Mouse (Mus musculus) lung, postnatal 4 days (tissue): Measurements from ENCODE around the gene Fgfr2.

Experiments
- DNase-seq, 2 experiments: peaks; one replicate each; pipeline ENCODE4 v3.0.0; 2021

Fgfr2 gene

DNA sequence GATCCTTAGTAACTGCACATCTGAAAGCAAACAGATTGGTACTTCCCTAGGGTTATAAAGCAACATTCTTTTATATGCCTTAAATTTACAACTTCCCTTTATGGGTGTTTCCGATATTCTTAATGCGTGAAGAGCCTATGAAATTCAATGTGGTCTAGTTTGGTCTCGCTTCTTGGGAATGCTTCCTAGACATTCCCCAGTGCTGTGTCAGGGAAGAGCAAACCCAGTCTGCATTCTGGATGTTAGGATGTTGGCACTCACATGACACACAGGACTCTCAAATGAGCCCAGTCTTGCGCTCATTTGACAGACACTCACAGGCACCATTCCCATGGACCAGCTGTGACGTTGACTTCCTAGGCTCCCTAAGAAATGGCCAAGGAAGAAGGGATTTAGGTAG lies 2743.3 kb downstream of the Fgfr2 start:
- DNase-seq, result no peak

- DNase-seq, result no peak
These were observed 2744.8 kb downstream of the Fgfr2 start for GRCm38 (mm10) chr7:130378308-130378707.

GRCm38 (mm10) chr7:130374311-130374710 lies 2748.8 kb downstream of the Fgfr2 start:
- DNase-seq, result no peak

- no peak for DNase-seq
These were observed 2754.1 kb downstream of the Fgfr2 start for GRCm38 (mm10) chr7:130368827-130369641.

GRCm38 (mm10) chr7:130368036-130368826 lies 2754.9 kb downstream of the Fgfr2 start:
- no peak for DNase-seq

DNA sequence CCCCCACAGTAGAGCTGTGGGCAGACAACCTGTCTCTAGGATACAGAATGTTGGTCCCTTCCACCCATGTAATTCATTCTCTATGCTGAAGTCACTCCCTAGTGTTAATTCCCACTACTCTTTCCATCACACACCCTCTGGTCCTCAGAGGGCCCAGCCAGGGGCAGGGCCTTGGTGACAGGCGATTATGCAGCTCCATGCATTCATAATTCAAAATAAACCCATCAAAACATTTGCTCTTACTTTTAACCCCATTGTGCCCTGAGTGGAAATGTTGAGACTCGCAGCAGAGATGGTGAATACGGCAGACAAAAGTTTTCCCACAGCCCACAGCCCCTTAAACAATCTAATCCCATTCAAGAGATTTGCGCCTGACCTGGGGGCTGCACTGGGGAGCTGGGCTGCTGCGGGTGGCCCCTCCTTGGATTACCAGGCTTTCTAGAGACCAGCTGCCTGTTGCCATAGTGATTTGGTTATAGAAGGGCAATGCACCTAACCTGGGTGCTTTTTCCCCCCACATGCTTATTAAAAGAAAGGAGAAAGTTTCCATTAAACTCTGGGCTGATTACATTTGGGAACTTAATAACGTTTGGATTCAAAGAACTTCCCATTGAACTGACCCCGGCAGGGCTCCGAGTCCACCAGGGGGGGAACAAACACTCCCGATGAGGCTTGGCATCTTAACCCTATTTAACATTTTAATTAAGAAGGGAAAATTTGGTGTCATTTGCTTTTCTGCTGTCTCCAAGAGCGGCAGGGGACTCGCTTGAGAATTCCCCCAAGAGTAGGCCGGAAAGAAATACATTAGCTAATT lies 2755.7 kb downstream of the Fgfr2 start:
- no peak for DNase-seq

GRCm38 (mm10) chr7:130365711-130366110 lies 2757.4 kb downstream of the Fgfr2 start:
- DNase-seq, result no peak

DNA sequence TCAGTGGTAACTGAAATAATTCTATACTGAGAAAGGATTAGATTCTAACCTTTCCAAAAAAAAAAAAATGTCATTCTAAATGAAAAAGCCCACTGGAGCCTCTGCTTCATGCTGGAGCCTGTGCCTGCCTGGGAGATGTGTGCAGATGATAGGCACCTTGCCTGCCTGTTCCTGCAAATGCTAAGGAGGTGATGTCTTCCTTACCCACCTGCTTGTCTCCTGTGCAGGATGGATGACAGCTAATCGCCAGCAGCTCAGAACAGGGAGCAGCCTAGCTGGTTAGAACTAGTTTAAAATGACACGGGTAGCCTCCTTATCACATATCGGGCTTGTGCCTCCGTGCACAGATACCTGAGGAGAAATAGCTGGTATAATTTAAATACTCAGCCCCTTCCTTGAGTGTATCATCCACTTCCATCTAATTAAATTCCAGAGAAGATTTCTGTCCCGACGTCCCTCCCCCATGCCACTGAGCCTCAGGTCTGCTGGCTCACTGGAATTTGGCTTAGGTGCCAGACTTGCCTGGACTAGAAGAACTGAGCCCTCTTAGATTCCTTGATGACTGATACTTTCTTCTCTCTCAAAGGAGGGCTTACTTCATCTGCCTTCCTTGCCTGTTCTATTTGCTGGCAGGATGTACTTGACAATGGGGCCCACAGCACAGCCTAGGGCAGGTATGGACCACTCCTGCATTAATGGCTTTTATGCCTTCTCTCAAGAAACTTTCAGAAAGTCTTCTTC lies 2782.6 kb downstream of the Fgfr2 start:
- no peak for DNase-seq

DNA sequence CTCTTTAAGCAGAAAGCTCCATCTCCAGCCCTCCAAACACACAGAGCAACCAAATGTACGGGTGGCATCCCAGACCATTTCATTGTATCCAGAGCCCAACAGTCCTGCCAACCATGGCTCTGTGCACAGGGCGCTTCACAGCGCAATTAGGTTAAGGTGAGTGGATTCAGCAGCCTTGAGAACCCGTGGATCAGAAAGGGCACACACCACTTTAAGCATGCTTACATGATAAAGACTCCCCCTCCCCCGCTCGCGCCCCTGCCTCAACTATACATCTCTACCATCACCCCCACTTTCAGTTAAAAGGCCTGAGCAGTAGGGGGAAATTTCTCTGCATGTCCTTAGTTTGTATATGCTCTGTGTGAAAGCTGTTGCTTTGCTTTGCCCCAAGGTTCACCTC lies 2785.5 kb downstream of the Fgfr2 start:
- no peak for DNase-seq

DNA sequence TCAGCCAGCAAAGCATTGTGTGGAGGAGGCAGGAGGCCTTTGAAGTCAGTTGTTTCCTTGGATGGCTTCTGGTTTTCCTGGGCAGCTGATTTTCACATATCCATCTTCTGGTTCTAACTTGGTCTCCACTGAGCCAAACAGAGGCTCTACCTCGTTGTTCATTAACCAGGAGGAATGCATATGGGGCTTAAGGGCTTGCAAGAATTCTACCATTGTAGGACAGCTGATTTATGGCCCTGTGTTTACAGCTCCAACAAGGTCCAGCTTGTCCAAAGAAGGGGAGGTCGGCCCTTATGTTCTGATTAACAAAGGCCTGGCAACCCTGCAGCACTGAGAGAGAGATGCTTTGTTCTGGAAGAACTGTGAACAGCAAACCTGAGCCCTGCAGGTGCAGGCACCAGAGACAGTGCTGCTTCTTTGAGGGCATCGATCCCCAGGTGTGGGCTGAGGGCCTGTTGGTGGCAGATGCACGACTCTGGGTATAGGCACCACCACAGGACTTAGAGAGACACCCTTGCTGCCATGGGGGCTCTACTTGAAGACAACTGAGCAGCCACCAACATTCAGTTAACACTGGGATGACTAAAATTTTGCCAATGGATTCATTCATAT lies 2787.6 kb downstream of the Fgfr2 start:
- DNase-seq, result no peak

DNA sequence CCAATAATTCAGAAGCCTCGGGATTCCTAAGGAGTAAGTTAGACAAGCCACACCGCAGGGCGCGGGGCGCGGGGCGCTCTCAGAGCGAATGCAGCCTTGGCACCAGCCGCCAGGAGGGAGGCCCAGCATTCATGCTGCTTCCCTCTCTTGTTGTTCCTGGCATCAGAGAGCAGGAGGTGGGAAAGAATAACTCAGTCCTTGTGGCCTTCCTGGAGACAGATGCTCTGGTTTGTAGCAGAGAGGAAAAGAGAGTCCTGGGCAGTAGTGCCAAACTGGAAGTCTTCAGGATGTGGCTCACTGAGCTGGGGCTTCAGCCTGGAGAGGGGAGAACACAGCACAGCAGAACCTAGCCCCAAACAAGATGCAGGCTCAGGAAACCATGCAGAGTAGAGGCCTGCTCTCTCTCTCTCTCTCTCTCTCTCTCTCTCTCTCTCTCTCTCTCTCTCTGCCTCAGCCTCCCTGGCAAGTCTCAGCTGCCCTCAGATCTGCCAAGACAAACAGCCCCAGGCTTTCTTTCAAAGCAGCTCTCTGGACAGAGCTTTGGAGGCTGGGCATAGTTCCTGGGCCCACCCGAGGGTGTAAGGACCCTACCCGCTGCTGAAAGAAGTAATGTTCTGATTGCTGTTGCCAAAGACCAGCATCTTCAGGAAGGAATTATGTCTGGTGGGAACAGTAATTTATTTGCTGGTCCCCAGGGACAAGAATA lies 2790.5 kb downstream of the Fgfr2 start:
- no peak for DNase-seq

DNA sequence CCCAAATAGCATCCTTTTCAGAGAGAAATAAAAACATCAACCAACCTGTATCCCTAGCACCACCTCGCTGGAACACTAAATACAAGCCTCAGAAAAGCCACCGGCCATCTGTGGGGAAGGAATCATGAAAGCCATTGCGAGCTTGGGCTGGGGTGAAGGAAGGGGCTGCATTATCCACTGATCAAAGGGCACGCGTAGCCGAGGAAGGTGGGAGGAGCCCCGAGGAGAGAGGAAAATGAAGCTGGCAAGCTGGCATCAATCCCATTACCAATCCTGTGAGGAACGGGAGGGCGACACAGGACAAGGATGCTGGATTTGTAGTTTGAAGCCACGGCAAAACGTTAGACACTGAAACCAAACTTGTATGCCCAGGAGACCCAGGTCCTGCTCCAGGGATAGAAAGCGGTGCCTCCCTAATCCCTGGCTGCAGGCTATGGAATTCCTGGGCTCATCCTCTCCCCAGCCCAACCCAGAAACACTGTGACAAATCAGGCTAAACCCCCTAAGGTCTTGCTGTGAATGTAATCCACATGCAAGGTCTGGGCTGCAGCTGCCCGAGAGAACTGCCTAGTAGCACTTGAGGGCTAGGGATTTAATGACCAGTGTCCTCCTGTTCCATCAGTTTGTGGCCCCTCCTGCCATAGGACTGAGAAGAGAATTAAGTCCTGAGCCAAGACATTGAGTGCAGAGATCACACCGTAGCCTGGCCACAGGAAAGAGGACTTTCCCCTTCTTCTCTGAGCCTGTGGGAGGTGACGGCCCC lies 2795.4 kb downstream of the Fgfr2 start:
- DNase-seq, result no peak

DNA sequence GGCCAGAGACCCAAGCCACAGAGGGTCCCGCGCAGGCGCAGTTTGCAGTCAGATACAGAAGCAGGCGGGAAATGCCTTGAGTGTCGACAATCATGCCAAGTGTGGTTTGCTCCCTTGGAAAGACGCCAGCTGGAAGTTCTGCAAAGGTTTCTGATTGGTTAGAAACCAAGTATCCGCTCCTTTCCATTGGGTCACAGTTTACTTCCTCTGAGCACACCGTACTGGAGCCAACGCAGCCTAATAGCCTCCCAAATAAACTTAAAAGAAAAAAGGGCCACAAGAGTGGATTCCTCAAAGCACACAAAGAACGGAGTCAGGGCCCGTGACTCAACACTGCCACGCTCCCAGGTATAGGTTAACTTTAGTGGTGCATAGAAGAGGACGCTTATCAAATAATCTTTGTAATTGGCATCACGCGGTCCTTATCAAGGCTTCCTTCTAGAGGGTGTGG lies 2797.1 kb downstream of the Fgfr2 start:
- DNase-seq, result peak; percentile 86

DNA sequence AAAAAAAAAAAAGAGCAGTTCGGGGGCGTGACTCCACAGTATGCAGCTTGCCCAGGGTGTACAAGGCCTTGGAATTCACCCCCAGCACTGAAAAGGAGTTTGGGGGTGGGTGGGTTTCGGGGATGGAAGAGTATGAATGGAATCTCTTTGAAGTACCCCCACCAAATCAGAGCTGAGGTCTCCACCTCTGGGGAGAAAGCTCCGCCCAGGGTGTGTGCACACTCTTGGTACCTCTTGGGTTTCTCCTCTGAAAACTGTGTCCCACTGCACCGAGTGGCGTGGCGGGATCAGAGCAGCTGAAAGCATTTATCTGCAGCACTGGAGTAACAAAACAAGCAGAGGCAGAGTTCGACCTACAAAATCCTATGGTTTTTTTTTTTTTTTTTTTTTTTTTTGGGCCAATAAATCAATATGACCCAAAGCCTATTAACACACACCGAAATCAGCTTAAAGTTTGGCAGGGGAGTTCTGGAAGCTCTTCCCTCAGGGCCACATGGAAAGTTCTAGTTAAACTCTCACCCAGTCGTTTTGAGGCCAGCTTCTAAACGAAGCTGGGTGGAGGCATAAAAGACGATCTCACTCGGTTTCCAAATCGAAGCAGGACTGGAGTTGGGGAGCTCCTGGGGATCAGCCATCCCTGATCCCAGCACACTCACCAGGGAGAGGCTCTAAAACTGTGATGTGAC lies 2798.3 kb downstream of the Fgfr2 start:
- DNase-seq, result no peak

GRCm38 (mm10) chr7:130323766-130324165 lies 2799.4 kb downstream of the Fgfr2 start:
- DNase-seq, result no peak

- DNase-seq, result peak; percentile 72 to 85
These were observed 2803.2 kb downstream of the Fgfr2 start for GRCm38 (mm10) chr7:130319799-130320556.

- no peak for DNase-seq
These were observed 2806.9 kb downstream of the Fgfr2 start for GRCm38 (mm10) chr7:130316294-130316693.

- peak; percentile 55 to 71 for DNase-seq
These were observed 2807.9 kb downstream of the Fgfr2 start for GRCm38 (mm10) chr7:130315221-130315620.

DNA sequence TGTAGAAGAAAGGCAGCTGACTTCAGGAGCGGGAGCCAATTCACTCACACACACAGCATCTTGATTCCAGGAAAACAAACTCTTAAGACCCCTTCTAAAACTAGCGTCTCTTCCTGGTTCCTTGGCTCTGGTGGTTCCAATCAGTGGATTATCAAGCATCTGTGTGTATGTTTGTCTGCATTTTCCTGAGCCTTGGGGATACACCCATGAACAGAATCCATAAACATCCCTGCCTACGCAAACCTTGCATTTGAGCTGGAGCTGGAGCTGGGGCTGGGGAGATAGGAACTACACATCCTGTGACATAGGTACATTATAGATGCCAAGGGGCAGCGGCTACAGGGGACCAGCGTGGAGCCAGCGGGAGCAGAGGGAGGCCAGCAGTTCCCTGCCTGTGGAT lies 2808.5 kb downstream of the Fgfr2 start:
- DNase-seq, result peak in 1 of 2 experiments; percentile 46
